Mouse (Mus musculus) adrenal gland, adult 8-10 months (tissue): ENCODE results near the gene Timeless. TPM values are rescaled to one million over a fixed set of nuclear protein-coding genes. Genes with fewer than 3 reads are reported as not detected.
"Not testable (repeated sequence)": the region's sequence is repeated elsewhere in the genome, so short reads cannot be mapped to it uniquely, and the experiment has no call there.

Experiments
- DNase-seq: peaks from one replicate; pipeline ENCODE4 v3.0.0; 2022
- total RNA-seq, 4 experiments: library from RNA; stranded (reverse); gene quantifications; 2 replicates each; pipeline ENCODE4 v1.2.4; 2022

The Timeless gene
- total RNA-seq, 4 experiments from 2014 or later: 8.0 to 14.4 (median 11.1) TPM

GRCm38 (mm10) chr10:128214112-128214511, 17.8 kb upstream of the Timeless start:
- not testable (repeated sequence) for DNase-seq

GRCm38 (mm10) chr10:128214981-128215380, 16.9 kb upstream of the Timeless start:
- no peak for DNase-seq

- DNase-seq: no peak
Observed at GRCm38 (mm10) chr10:128218387-128219117, 13.3 kb upstream of the Timeless start.

DNA sequence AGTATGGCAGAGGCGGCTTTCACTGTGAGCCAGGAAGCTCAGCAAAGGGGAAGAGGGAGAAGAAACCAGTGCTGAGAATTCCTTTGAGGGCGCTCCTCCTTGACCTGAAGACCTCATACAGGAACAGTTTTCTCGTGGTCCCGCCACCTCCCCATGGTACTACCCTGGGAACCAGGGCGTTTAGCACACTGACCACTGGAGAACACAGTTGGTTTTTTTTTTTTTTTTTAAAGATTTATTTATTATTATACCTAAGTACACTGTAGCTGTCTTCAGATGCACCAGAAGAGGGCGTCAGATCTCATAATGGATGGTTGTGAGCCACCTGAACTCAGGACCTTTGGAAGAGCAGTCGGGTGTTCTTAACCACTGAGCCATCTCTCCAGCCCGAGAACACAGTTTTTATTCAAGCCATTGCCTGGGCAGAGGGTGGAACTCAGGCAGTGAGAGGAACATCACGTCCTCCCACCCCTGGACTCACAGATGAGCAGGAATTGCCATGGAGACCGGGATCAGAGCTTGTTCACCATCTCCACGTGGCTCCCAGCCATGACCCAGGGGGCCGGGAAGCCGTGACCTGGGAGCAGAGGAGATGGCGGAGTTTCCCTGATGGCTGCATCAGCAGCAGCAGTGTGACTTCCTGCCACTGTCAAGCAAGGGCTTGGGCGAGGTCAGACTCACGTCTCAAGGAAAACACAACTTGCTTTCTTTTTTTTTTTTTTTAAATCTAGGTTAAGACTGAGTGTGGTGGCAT, 10.2 kb upstream of the Timeless start:
- no peak for DNase-seq

DNA sequence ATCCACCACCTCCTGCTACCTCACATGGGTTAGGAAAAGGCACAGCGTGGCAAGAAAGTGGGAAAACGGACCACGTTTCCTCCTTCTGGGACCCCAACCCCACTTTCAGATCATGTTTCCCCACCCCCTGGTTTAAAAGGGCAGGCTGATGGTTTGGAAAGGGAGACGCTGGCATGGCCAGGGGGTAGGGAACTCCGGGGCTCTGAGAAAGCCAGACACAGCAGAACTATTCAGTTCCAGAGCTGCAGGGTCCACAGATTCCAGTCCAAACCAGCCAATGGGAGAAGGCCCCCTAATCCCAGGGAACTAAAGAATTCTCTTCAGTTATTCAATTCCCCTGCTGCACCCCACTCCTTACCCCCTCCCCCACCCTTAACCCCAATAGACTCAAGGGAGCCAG, 6.8 kb upstream of the Timeless start:
- DNase-seq: no peak

DNA sequence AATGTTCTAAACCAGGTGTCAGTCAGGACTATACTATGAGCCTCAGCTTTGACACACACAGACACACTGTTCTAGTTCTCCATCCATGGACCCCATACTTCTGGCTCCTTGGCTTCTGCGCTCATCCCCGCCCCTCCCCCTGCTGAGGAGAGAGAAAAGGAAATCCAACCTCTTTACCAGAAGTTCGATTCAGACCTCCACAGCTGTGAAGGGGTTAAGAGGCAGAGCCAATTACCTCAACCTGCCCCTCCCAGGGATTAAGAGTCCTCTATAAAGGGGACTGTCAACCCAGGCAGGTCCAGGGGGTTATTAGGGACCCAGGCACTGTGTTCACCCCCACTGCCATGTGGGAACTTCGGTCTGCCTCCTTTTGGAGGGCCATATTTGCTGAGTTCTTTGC, 6.3 kb upstream of the Timeless start, which contains the start of gene Mip:
Gene Mip, plus strand, starts transcription at position 301 of the 400 bp plus-strand sequence.
- DNase-seq: no peak

GRCm38 (mm10) chr10:128227592-128227991, 4.3 kb upstream of the Timeless start:
- no peak for DNase-seq

GRCm38 (mm10) chr10:128228009-128228408, 3.9 kb upstream of the Timeless start:
- no peak for DNase-seq

- DNase-seq: no peak
Observed at GRCm38 (mm10) chr10:128230582-128230981, 1.3 kb upstream of the Timeless start.

GRCm38 (mm10) chr10:128231146-128231545, 719 bp upstream of the Timeless start:
- no peak for DNase-seq

GRCm38 (mm10) chr10:128232420-128232985, 638 bp downstream of the Timeless start:
- DNase-seq: no peak

- no peak for DNase-seq
Observed at GRCm38 (mm10) chr10:128236321-128236720, 4.5 kb downstream of the Timeless start.

- DNase-seq: no peak
Observed at GRCm38 (mm10) chr10:128237807-128238480, 6.1 kb downstream of the Timeless start.

GRCm38 (mm10) chr10:128239140-128239539, 7.3 kb downstream of the Timeless start:
- DNase-seq: no peak

GRCm38 (mm10) chr10:128240131-128240530, 8.3 kb downstream of the Timeless start:
- no peak for DNase-seq

DNA sequence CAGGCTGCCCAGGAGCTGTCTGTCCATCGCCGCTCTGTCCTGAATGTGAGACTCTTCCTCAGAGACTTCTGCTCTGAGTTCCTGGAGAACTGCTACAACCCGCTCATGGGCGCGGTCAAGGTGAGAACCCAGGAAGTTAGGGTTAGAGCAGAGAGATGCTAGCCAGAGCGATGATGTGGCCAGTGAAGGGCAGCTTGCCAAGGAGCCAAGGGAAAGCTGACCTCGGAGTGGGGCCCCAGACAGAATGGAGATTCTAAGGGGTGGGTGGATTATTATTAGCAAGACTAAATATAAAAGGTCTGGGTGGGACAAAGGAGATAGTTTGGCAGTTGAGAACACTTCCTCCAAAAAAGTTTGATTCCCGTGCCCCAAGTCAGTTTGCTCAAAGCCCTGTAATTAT, 11.4 kb downstream of the Timeless start:
- DNase-seq: no peak

- DNase-seq: no peak
Observed at GRCm38 (mm10) chr10:128244121-128244520, 12.3 kb downstream of the Timeless start.

DNA sequence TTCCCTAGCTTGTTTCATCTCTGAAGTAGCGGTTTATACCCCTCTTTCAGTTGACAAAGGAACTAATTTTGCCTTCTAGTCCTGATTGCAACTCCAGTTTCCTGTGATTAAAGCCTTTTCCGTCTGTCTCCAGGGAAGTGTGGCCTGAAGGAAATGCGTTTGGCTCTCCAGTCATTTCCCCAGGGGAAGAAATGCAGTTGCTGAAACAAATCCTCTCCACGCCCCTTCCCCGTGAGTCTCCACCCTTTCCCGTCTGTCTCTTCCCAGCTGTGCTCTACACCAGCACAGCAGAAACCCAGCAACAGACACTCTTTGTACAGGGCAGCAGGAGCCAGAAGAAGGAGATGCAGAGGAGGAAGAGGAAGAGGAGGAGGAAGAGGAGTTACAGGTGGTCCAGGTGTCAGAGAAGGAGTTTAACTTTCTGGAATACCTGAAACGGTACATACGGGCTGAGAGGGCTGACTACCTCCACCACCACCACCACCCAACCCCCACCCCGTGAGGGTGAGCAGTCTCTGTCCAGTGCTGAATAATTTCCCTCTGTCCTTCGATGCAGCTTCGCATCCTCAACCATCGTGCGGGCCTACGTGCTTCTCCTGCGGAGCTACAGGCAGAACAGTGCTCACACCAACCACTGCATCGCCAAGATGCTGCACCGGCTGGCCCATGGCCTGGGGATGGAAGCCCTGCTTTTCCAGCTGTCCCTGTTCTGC, 15.3 kb downstream of the Timeless start:
- no peak for DNase-seq

DNA sequence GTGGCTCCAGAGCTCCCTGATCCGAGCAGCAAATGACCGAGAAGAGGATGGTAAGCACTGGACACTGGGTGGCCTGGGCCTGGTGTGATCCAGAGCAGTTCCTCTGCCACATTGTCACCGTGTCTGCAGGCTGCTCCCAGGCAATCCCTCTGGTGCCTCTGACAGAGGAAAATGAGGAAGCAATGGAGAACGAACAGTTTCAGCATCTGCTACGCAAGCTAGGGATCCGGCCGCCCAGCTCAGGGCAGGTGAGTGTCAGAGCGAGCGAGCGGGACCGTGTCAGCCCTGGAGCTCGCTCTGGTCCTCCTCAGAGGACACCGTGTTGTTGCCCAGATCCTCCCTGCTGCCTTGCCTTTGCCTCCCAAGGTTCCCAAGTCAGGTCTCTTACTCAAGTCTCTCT, 18.7 kb downstream of the Timeless start:
- no peak for DNase-seq

DNA sequence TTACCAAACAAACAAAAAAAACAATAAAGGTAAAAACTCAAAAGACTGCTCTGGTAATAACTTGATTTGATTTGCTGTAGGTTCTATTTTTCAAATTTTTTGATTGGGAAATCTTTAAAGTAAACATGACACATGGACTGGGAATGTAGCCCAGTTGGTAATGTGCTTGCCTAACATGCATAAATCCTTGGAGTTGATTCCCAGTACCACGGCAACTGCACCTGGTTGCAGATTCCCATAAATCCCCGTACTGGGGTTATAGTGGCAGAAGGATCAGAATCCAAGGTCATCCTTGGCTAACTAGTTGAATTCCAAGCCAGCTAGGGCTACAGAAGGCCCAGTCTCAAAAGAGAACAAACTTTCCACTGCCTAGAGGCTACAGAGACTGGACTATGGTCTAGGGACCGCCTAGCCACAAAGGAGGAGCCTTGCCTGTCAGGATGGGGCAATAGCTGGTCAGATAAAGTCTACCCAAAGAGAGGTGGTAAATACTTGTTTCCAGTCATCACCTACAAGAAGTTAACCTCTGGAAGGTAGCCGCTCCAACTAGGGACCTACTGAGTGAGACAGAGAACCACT, 21.9 kb downstream of the Timeless start, which contains the start of gene Apon:
Gene Apon, plus strand, starts transcription at position 420 of the 579 bp plus-strand sequence.
- DNase-seq: no peak

GRCm38 (mm10) chr10:128255925-128256324, 24.1 kb downstream of the Timeless start:
- DNase-seq: no peak

DNA sequence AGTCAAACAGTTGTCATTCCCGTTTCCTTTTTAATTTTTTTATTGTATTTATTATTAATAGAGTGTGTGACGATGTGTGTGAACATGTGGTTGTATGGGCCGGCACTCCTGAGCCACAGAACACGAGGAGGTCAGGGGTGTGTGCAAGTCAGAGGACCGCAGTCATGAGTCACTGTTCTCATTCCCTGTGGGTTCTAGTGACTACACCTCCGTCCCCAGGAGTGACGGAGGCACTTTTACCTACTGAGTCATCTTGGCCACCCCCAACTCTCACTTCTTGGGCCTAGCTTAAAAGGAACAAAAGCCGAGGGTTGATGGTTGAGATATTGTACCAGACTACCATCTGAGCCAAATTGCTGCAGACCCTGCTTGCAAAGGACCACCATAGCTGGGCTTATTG, 24.5 kb downstream of the Timeless start:
- no peak for DNase-seq
